Mouse (Mus musculus) gonadal fat pad, adult 2 months (tissue): ENCODE measurements around the gene Ly6c1. TPM values are rescaled to one million over a fixed set of nuclear protein-coding genes. Genes with fewer than 3 reads are reported as not detected.
"Not testable (repeated sequence)": the region's sequence is repeated elsewhere in the genome, so short reads cannot be mapped to it uniquely, and the experiment has no call there.

ENCODE experiments used
- DNase-seq: peaks from one replicate; pipeline ENCODE4 v3.0.0-alpha.2; 2012; ENCODE audit warnings: low read depth
- polyA plus RNA-seq: library from polyadenylated mRNA; depleted of rRNA; stranded (reverse); fragments of >200 nt; gene quantifications from 2 replicates; pipeline ENCODE4 v1.2.3, GENCODE M21; 2012; rRNA removed

The Ly6c1 gene
- polyA plus RNA-seq: 271 and 368 TPM in 2 replicates

GRCm38 (mm10) chr15:75048642-75049261, at the start of gene Ly6c1:
TSS of gene Ly6c1 (minus strand) at chr15:75048830.
- not testable (repeated sequence) for DNase-seq

DNA sequence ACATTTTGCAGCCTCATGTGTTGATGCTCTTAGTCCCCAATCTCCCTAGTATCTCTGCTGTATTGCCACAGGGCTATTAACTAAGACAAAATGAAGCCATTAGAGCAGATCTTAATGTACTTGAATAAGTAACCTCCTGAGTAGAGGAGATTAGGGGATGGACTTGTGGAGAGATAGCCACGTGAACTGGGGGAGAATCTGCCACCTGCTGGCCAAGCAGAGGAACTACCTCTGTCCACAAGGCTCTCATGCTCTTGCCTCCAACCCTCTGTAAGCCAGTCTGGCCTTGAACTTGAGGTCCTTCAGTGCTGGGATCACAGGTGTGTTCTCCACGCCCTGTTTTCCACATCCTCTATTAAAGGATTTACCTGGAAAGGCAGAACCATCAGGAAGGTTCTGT, 39.4 kb upstream of the Ly6c1 start:
- not testable (repeated sequence) for DNase-seq

- no peak for DNase-seq
Observed at GRCm38 (mm10) chr15:75069965-75070364, 21.3 kb upstream of the Ly6c1 start.

GRCm38 (mm10) chr15:75062030-75062574, 13.5 kb upstream of the Ly6c1 start:
- DNase-seq: not testable (repeated sequence)

GRCm38 (mm10) chr15:75060505-75060904, 11.9 kb upstream of the Ly6c1 start:
- DNase-seq: no peak

DNA sequence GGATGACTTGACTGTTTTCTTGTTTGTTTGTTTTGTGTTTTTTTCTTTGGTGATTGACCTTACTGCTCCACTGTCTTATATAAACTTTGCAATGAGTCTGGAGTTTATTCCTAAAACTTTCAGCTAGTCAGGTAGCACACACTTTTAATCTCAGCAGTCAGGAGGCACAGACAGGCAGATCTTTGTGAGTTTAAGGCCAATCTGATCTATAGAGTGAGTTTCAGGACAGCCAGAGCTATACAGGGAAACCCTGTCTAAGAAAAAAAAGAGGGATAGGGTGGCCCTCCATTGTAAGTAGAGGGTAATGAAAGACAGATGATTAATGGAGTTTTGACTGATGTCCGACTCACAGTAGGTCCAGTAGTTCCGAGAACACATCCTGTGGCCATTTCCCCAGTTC, 7.4 kb upstream of the Ly6c1 start:
- DNase-seq: no peak

GRCm38 (mm10) chr15:75055425-75055824, 6.8 kb upstream of the Ly6c1 start:
- not testable (repeated sequence) for DNase-seq

DNA sequence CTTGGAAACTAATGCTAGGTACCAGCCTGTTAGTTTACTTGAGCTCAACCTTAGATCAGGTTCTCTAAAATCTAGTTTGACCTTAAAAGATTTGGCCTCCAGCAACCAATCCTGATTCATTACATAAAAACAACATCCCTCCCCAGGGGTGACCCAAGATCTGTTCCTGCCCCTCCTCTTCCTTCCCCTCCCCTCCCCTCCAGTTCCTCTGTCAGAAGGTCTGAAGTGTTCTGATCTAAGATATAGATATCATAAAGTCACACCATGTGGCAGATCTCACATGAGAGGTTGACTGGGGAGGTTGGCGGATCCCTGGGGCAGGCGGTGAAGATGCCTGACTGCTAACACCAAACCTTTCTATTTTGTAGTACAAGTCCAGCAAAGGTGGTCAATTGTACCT, 3.8 kb upstream of the Ly6c1 start:
- not testable (repeated sequence) for DNase-seq

DNA sequence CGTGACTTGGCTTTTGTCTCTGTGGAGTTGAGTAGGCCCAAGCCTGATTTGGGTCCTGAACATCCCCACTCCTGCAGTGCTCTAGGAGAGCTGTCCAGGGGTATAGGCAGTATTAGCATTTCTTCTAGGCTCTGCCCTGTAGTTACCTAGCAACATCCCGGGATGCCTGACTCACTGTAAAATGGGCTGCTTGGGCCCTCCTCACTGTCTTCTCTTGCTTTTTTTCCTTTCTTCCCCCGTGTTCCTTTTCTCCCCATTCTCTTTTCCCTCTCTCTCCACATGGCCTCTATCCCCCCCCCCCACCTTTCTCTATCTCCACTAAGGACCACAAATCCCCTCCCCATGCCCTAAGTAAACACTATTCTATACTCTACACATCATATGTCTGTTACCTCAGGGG, 2.5 kb upstream of the Ly6c1 start:
- DNase-seq: not testable (repeated sequence)

- not testable (repeated sequence) for DNase-seq
Observed at GRCm38 (mm10) chr15:75050593-75050992, 2.0 kb upstream of the Ly6c1 start.

GRCm38 (mm10) chr15:75049811-75050210, 1.2 kb upstream of the Ly6c1 start:
- not testable (repeated sequence) for DNase-seq

DNA sequence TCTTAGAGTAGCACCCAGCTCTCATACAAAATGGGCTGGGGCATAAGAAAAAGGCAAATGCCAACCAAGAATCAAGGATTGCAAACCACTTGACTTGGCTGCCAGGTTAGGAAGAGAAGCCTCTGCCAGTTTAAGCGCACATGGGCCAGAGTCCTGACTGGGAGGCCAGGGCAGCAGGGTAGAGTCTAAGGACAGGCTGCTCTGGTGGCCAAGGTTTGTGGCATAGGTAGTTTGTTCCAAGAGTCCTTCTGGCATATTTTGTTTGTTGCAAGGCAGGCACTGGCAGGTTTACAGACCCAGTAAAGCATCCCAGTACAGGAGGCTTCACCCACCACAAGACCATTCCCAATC, 685 bp downstream of the Ly6c1 start:
- not testable (repeated sequence) for DNase-seq

DNA sequence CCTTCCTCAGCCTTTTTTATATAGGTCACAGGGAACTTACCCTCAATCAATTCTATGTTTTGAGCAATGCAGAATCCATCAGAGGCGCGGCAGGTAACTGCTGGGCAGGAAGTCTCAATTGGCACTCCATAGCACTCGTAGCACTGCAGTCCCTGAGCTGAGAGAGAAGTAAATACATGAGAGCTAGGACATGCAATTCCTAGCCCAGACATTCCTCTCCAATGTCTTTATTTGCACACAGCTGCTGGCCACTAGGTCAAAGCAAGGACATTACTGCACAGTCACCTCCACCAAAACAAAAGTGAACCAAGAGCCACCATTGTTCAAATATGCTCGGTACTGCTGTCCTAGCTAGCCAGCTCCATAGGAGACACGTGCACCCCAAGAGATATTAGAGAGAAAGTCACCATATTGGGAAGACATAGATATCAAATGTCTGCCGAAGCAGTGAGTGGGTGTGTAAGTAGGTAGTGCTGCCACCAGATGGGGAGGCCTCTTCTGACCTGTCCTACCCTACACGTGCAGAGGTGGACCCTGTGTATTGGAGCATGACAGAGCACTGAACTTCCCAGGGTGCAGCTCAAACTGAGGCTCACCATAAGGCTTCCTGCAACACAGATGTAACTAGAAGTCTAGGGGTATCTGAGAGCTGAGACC, 1.2 kb downstream of the Ly6c1 start:
- not testable (repeated sequence) for DNase-seq

DNA sequence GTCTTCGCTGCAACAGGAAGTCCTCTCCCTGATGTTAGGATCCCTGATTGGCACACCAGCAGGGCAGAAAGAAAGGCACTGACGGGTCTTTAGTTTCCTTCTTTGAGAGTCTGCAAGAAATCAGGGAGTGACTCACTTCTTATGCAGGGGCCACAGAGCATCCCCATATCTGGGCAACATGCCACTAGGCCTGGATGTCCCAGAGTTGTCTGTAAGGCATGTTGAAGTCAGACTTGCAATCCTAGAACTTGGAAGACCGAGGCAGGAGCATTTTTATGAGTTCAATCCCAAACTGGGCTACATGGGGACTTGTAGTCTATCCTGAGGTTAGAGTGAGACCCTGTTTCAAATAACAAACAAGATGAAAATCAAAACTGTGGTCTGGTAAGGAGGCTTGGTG, 3.1 kb downstream of the Ly6c1 start:
- DNase-seq: not testable (repeated sequence)

DNA sequence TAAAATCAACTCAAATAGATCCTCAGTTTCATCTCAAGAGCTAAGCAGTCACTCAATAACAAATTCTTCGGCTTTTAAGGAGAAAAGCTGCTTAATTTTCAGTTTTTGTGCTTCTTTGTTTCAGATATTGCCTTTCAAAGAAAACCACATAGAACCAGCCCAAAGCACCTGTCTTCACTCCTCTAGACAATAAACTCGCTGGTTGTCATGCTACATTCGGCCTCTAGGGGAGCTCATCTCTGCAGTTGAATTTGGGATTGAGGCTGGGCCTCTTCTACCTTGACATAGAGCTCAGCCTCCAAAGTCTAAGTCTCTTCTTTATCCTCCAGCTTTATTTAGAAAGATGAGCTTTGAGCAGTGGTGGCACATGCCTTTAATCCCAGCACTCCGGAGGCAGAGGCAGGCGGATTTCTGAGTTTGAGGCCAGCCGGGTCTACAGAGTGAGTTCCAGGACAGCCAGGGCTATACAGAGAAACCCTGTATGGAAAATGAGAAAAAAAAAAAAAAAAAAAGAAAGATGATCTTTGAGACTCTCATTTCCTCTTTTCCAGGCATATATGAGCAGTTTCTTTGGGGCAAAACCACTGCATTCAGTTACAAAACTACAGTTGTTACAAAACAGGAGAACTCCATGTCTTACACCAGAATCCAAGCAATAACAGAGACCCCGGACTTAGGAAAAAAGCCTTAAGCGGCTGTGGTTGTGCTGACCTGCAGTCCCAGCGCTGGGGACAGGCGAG, 27.4 kb downstream of the Ly6c1 start:
- not testable (repeated sequence) for DNase-seq

GRCm38 (mm10) chr15:75019446-75019845, 29.2 kb downstream of the Ly6c1 start:
- not testable (repeated sequence) for DNase-seq

Other genes with a start within 250 kb of the Ly6c1 start
- not detected in 2 replicates for gene Gml2, start 229.8 kb downstream of the Ly6c1 start, polyA plus RNA-seq
- 0.03 and 0.11 TPM in 2 replicates for gene 2010109I03Rik, start 151.8 kb downstream of the Ly6c1 start, polyA plus RNA-seq
- 0.10 and 0.22 TPM in 2 replicates for gene Ly6i, start 65.4 kb downstream of the Ly6c1 start, polyA plus RNA-seq
- gene Ly6a, start 50.8 kb downstream of the Ly6c1 start, polyA plus RNA-seq: 143 and 270 TPM in 2 replicates
- gene Ly6c2, start 63.1 kb upstream of the Ly6c1 start, polyA plus RNA-seq: 4.6 and 5.8 TPM in 2 replicates
- gene Ly6g, start 106.4 kb upstream of the Ly6c1 start, polyA plus RNA-seq: not detected in 2 replicates
- gene BC025446, start 167.5 kb upstream of the Ly6c1 start, polyA plus RNA-seq: 1.4 and 2.5 TPM in 2 replicates
- 72.2 and 208 TPM in 2 replicates for gene Ly6f, start 219.6 kb upstream of the Ly6c1 start, polyA plus RNA-seq